Mouse (Mus musculus) intestine, embryonic 16.5 days (tissue): ENCODE results near the gene Cpne4. TPM values are rescaled to one million over a fixed set of nuclear protein-coding genes. Genes with fewer than 3 reads are reported as not detected.

Source experiments
- ATAC-seq: fragments of 200-750 bp; cut with Nextera tagmentation; 2 replicates; pipeline ENCODE4 v1.8.0; 2017; ENCODE audit warnings: moderate TSS enrichment, moderate library complexity
- H3K27ac ChIP-seq: fragments of 300-500 bp; sonication (generic); 2 replicates; pipeline ENCODE4 v1.5.1; 2014; ENCODE audit warnings: mild to moderate bottlenecking, low read length
- H3K27me3 ChIP-seq: fragments of 300-500 bp; sonication (generic); replicated peaks from 2 replicates; pipeline ENCODE4 v1.6.1; 2014; ENCODE audit warnings: low read length, control low read depth, mixed read lengths; ENCODE audit not compliant: control insufficient read depth, insufficient read depth
- H3K36me3 ChIP-seq: fragments of 300-500 bp; sonication (generic); 2 replicates; pipeline ENCODE4 v1.6.1; 2014; ENCODE audit warnings: low read length, control low read depth; ENCODE audit not compliant: control insufficient read depth, insufficient read depth
- H3K4me1 ChIP-seq: fragments of 300-500 bp; sonication (generic); 2 replicates; pipeline ENCODE4 v1.6.1; 2014; ENCODE audit warnings: low read length, control low read depth, mixed read lengths; ENCODE audit not compliant: control insufficient read depth, insufficient read depth
- H3K4me2 ChIP-seq: fragments of 300-500 bp; sonication (generic); 2 replicates; pipeline ENCODE4 v1.6.1; 2014; ENCODE audit warnings: low read depth, low read length, control low read depth
- H3K4me3 ChIP-seq: fragments of 300-500 bp; sonication (generic); 2 replicates; pipeline ENCODE4 v1.5.1; 2014; ENCODE audit warnings: mild to moderate bottlenecking, low read length
- H3K9ac ChIP-seq: fragments of 300-500 bp; sonication (generic); 2 replicates; pipeline ENCODE4 v1.6.1; 2014; ENCODE audit warnings: low read depth, low read length
- H3K9me3 ChIP-seq: fragments of 300-500 bp; sonication (generic); 2 replicates; pipeline ENCODE4 v1.6.1; 2016; ENCODE audit warnings: low read length, control low read depth; ENCODE audit not compliant: control insufficient read depth
- WGBS: fragments of 180-500 bp; shearing (Covaris S2); extraction: QIAGEN DNeasy Blood & Tissue Kit; methylation state at CpG from one replicate; pipeline ENCODE4 v1.1.7; 2014; 5-methylcytosine and 5-hydroxymethylcytosine counted together
- polyA plus RNA-seq: library from polyadenylated mRNA; unstranded; fragments of >200 nt; fragmentation: Nextera tagmentation; extraction: Ambion mirVana; gene quantifications from 2 replicates; pipeline ENCODE4 v1.2.1, GENCODE M21; 2015

Cpne4 gene
- polyA plus RNA-seq, 1 experiment from 2014 or later, result 1.1 TPM

DNA sequence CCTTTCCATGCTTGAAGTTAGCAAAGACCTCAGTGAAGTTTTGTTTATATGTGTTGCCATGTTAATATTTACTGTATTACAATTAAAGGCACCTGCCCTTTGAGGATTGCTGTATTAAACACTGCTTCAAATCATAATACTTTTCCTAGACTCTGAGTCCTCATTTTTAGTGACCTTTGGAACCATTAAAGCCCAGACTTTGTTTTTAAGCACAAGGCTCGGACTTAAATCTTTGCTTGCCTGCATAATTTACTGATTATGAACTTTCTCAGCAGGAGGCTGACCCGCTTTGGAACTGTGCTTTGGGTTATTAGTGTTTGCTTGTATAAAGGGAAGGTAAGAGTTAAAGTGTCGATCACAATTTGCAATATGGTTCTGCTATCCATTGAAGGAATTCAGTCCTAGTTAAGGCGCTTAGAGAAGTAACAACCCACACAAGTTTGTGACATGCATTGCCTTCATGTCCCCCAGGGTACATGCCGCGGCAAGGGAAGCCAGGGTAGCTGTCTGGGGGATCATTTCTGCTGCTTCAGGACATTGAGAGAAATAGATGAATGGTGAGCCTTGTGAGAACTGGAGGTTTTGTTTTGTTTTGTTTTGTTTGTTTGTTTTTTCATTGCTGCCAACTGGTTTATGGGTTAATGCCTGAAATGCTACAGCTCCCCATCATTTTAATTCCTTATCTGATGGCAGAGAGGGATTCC lies 35.0 kb downstream of the Cpne4 start:
- 56% methylated on average over 6 of the region's 6 CpGs for WGBS

DNA sequence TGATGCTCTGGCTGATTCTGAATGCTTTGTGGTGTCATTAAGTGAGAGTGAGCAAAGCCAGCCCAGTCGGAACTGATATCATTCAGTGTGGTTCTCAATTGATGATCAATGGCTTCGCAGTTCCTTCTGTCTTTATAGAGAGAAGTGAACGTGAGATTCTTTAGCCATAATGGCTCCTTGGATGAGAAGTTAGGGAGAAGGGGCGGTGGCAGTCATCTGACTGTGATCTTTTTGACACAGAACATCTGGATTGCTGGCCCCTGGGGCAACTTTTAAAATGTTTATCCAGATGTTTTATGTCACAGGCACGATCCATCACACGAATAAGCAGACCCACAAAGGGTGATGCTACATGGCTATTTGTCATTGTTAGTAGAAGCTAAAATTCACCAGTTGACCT lies 35.6 kb downstream of the Cpne4 start:
- Histone ChIP-seq H3K27ac (no peak overlapping the region), H3K27me3 (no peaks in the 10 kb centered on the region), H3K4me2 (no peak overlapping the region), H3K4me1 (no peaks in the 10 kb centered on the region), H3K36me3 (no peaks in the 10 kb centered on the region), H3K4me3 (no peak overlapping the region), H3K9me3 (no peaks in the 10 kb centered on the region), H3K9ac (no peak overlapping the region)
- 45% methylated on average over 6 of the region's 6 CpGs for WGBS
- ATAC-seq, result no peak

More for the DNA sequence above, 35.0 kb downstream of the Cpne4 start:
- no peak for ATAC-seq
- no peak overlapping the region for H3K4me2 ChIP-seq
- no peaks in the 10 kb centered on the region for H3K36me3 ChIP-seq
- no peak overlapping the region for H3K27ac ChIP-seq
- no peak overlapping the region for H3K4me3 ChIP-seq
- H3K4me1 ChIP-seq, result no peaks in the 10 kb centered on the region
- no peak overlapping the region for H3K9ac ChIP-seq
- H3K27me3 ChIP-seq, result no peaks in the 10 kb centered on the region
- H3K9me3 ChIP-seq, result no peaks in the 10 kb centered on the region

DNA sequence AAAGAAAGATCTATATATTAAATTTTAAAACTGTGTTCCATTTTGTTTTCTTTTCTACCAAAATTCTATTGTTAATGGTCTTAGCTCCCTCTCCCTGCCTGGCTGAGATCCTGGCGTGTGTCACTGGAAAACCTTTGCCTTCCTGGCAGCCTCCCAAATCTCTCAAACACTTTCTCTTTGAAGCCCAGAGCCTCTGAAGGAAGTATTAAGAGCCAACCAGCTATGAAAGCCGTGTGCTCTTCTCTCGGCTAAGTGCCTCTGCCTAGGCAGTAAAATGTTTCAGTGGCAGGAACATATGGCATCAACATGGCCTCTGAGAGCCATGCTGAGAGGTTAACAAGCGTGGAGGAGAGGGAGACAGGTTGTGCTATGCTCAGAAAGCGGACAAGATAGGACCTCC lies 47.5 kb downstream of the Cpne4 start:
- Histone ChIP-seq H3K4me2 (no peak overlapping the region), H3K9me3 (no peaks in the 10 kb centered on the region), H3K4me3 (no peak overlapping the region), H3K4me1 (no peaks in the 10 kb centered on the region), H3K27me3 (no peaks in the 10 kb centered on the region), H3K27ac (no peak overlapping the region), H3K9ac (no peak overlapping the region), H3K36me3 (no peaks in the 10 kb centered on the region)
- WGBS, result 44% methylated on average over 5 of the region's 5 CpGs
- no peak for ATAC-seq

DNA sequence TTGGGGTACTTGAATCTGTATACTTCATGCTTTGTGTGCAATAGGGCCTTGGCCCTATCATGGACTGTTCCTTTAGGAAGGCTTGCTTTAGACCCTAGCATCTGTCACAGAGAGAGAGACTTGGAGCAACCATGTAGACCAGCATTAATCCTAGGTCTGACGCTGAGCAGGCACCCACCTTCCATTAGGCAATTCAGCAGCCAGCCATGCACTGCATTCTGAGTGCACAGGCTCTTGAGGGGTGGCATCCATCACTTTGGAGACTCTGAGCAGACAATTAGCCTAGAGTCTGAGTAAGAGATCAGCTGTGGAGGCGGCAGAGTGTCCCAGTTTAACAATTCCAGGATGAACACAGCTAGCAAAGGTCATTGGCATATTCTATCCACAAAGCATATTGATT lies 47.9 kb downstream of the Cpne4 start:
- H3K9ac ChIP-seq, result no peak overlapping the region
- no peaks in the 10 kb centered on the region for H3K9me3 ChIP-seq
- no peak overlapping the region for H3K4me3 ChIP-seq
- no peaks in the 10 kb centered on the region for H3K27me3 ChIP-seq
- no peak overlapping the region for H3K4me2 ChIP-seq
- ATAC-seq, result no peak
- no peaks in the 10 kb centered on the region for H3K4me1 ChIP-seq
- H3K27ac ChIP-seq, result no peak overlapping the region
- H3K36me3 ChIP-seq, result no peaks in the 10 kb centered on the region
- WGBS, result 44% methylated on average over 2 of the region's 2 CpGs

DNA sequence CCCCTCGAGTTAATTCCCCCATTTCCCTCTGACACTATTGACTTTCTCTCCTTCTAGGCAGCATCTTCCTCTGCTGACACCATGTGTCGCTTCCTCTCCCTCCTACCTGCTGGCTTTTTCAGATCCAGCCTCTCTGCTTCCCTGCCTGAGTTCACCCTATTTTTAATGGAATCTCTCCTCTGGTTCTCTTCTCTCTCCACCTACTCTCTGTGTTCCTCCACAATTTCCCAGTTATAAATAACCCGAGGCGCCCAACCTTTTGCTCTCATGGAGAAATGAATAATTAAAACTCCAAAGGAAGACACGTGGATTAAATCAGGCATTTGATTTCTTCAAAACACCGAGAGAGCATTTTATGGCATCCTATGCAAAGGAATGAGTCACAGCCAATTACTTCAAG lies 65.4 kb downstream of the Cpne4 start:
- WGBS, result 76% methylated on average over 6 of the region's 6 CpGs
- Histone ChIP-seq H3K9me3 (no peaks in the 10 kb centered on the region), H3K36me3 (no peaks in the 10 kb centered on the region), H3K9ac (no peak overlapping the region), H3K4me2 (no peak overlapping the region), H3K4me1 (no peaks in the 10 kb centered on the region), H3K4me3 (no peak overlapping the region), H3K27me3 (no peaks in the 10 kb centered on the region), H3K27ac (no peak overlapping the region)
- no peak for ATAC-seq

DNA sequence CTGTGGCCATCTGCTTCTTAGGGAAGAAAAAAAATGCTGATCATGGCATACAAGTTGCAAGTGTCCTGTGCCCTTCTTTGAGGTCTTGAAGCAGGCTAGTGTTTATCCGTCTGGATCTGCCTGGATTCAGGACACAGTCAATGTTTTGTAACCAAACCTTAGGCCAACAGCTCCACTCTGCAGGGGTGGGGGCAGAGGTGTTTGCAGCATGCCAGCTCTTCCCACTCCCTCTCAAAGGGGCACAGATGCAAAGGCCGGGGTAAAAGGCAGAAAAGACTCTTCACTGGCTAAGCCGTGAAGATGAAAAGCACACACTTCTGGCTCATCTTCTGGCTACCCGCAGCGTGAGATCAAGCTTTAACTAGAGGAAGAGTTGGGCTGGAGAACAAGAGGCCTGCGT lies 69.6 kb downstream of the Cpne4 start:
- ATAC-seq, result no peak
- 61% methylated on average over 6 of the region's 6 CpGs for WGBS

DNA sequence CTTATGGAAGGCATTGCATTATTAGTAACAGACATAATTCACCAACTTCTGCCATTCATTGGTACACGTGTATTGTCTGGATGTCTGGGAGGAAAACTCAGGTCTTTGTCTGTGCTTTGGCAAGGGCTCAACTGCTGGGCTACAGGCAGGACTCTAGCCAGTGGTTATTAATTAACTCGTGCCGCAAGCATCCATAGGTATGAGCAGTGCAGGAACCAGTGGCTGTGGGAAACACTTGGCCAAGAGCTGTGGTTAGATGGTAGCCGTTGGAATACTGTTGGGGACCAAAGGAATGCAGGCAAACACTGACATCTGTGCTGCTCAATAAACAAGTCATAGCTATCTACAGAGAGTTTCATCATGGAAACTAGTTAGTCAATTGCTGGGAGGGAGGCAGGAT lies 76.5 kb downstream of the Cpne4 start:
- no peak overlapping the region for H3K4me2 ChIP-seq
- no peak overlapping the region for H3K9ac ChIP-seq
- no peaks in the 10 kb centered on the region for H3K4me1 ChIP-seq
- no peaks in the 10 kb centered on the region for H3K9me3 ChIP-seq
- no peak overlapping the region for H3K4me3 ChIP-seq
- no peak overlapping the region for H3K27ac ChIP-seq
- H3K36me3 ChIP-seq, result no peaks in the 10 kb centered on the region
- WGBS, result 62% methylated on average over 4 of the region's 4 CpGs
- no peak for ATAC-seq
- H3K27me3 ChIP-seq, result no peaks in the 10 kb centered on the region

More for the DNA sequence above, 69.6 kb downstream of the Cpne4 start:
- Histone ChIP-seq H3K36me3 (no peaks in the 10 kb centered on the region), H3K4me2 (no peak overlapping the region), H3K9me3 (no peaks in the 10 kb centered on the region), H3K27ac (no peak overlapping the region), H3K4me3 (no peak overlapping the region), H3K27me3 (no peaks in the 10 kb centered on the region), H3K9ac (no peak overlapping the region), H3K4me1 (no peaks in the 10 kb centered on the region)

DNA sequence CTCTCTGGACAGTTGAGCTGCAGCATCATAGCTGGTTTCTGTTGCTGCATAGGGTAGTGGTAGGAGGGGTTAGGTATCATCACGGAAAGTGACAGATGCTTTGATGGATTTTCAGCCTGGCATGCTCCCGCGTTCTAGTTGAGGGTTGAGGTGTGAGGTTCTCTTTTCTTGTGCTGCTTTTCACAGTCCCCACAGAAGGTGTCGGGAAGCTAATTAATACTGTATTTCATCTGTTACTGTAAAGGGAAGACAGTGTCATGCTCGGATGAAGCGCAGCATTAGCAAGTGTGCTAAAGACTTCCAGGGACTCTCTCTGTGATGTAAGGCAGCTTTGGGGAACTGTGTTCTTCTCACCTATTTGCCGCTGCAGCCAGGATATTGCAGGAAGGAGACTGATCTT lies 80.7 kb downstream of the Cpne4 start:
- Histone ChIP-seq H3K27ac (no peak overlapping the region), H3K4me2 (no peak overlapping the region), H3K36me3 (no peaks in the 10 kb centered on the region), H3K27me3 (no peaks in the 10 kb centered on the region), H3K4me1 (no peaks in the 10 kb centered on the region), H3K4me3 (no peak overlapping the region), H3K9me3 (no peaks in the 10 kb centered on the region), H3K9ac (no peak overlapping the region)
- no peak for ATAC-seq
- WGBS, result 40% methylated on average over 7 of the region's 7 CpGs

DNA sequence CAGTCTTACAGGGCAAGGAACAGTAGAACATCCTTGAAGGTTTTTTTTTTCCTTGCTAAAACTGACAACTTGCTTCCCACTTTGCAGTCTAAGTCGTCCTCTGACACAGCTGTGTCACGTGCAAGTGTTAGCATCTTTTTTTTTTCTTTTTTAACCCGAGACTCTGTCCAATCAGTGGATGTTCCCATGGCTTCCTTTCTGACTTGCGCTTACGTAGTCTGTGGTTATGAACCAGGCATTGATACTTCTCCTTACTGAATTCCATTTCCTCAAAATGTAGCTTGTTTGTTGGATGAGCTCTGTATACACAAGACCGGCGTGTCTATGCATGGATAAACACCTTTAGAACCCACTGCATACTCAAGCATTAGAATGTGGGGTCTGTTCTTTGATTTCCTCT lies 82.2 kb downstream of the Cpne4 start:
- 76% methylated on average over 7 of the region's 7 CpGs for WGBS
- H3K9me3 ChIP-seq, result no peaks in the 10 kb centered on the region
- H3K27me3 ChIP-seq, result no peaks in the 10 kb centered on the region
- no peak overlapping the region for H3K4me2 ChIP-seq
- ATAC-seq, result no peak
- H3K4me1 ChIP-seq, result no peaks in the 10 kb centered on the region
- no peak overlapping the region for H3K27ac ChIP-seq
- no peaks in the 10 kb centered on the region for H3K36me3 ChIP-seq
- no peak overlapping the region for H3K9ac ChIP-seq
- H3K4me3 ChIP-seq, result no peak overlapping the region

DNA sequence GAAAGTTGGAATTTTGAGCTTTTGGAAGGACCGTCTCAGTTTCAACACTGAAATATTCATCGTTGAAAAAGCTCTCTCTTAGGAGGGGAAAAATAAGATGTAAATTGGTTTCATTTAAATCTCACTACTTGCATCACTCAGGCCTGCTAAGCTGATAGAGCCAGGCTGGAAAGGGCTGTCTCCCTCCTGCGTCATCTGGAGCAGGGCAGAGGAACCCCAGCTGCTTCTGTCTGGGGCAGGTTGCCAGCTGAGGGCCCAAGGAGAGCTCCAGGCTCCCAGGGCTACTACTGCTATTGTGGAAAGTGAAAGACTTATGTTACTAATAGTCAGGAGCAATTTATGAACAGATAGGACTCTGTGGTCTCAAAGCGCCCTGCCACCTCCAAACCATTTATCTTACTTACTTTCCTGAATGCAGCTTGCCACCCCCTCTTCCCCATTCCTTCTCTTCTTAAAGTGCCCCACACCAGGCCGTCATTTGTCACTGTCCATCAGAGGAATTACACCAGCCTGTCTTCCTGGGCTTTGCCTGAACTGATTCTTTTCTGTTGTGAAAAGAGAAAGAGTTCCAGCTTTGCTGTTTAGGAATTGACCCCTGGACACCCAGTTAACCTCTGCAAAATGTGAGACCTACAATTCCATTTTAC lies 99.4 kb downstream of the Cpne4 start:
- no peaks in the 10 kb centered on the region for H3K9me3 ChIP-seq
- no peaks in the 10 kb centered on the region for H3K4me1 ChIP-seq
- H3K4me3 ChIP-seq, result no peak overlapping the region
- H3K27ac ChIP-seq, result no peak overlapping the region
- no peaks in the 10 kb centered on the region for H3K27me3 ChIP-seq
- no peak for ATAC-seq
- H3K36me3 ChIP-seq, result no peaks in the 10 kb centered on the region
- H3K4me2 ChIP-seq, result no peak overlapping the region
- no peak overlapping the region for H3K9ac ChIP-seq
- 53% methylated on average over 5 of the region's 5 CpGs for WGBS
